Mouse (Mus musculus): ENCODE data around the gene Resp18.

The Resp18 gene

GRCm38 (mm10) chr1:75278228-75278627, at the start of gene Resp18:
Gene Resp18 (minus strand): TSS chr1:75278415.
- no peak for DNase-seq

- DNase-seq: no peak
Measured at GRCm38 (mm10) chr1:75327461-75327860, 49.2 kb upstream of the Resp18 start.

- no peak for DNase-seq
Measured at GRCm38 (mm10) chr1:75319166-75319565, 41.0 kb upstream of the Resp18 start.

GRCm38 (mm10) chr1:75318736-75319135, 40.5 kb upstream of the Resp18 start:
- no peak for DNase-seq

GRCm38 (mm10) chr1:75318301-75318700, 40.1 kb upstream of the Resp18 start:
- DNase-seq: no peak

- peak; percentile 100 for DNase-seq
Measured at GRCm38 (mm10) chr1:75317241-75318201, 39.3 kb upstream of the Resp18 start, which contains the start of gene Dnpep. Gene Dnpep (minus strand): TSS chr1:75317990.

GRCm38 (mm10) chr1:75316861-75317240, 38.6 kb upstream of the Resp18 start:
- DNase-seq: peak; percentile 93 to 95

- no peak for DNase-seq
Measured at GRCm38 (mm10) chr1:75315456-75316365, 37.5 kb upstream of the Resp18 start.

GRCm38 (mm10) chr1:75315011-75315410, 36.8 kb upstream of the Resp18 start:
- no peak for DNase-seq

GRCm38 (mm10) chr1:75311694-75312093, 33.5 kb upstream of the Resp18 start:
- no peak for DNase-seq

- no peak for DNase-seq
Measured at GRCm38 (mm10) chr1:75304662-75305061, 26.4 kb upstream of the Resp18 start.

- DNase-seq: no peak
Measured at GRCm38 (mm10) chr1:75294294-75294693, 16.1 kb upstream of the Resp18 start.

- DNase-seq: no peak
Measured at GRCm38 (mm10) chr1:75293331-75293701, 15.1 kb upstream of the Resp18 start.

GRCm38 (mm10) chr1:75292476-75293330, 14.5 kb upstream of the Resp18 start:
- DNase-seq: no peak

- DNase-seq: no peak
Measured at GRCm38 (mm10) chr1:75291321-75291720, 13.1 kb upstream of the Resp18 start.

GRCm38 (mm10) chr1:75290582-75290981, 12.4 kb upstream of the Resp18 start:
- peak; percentile 14 to 51 for DNase-seq

GRCm38 (mm10) chr1:75289888-75290431, 11.7 kb upstream of the Resp18 start:
- no peak for DNase-seq

GRCm38 (mm10) chr1:75289376-75289775, 11.2 kb upstream of the Resp18 start:
- no peak for DNase-seq

- DNase-seq: no peak
Measured at GRCm38 (mm10) chr1:75284911-75285310, 6.7 kb upstream of the Resp18 start.

- no peak for DNase-seq
Measured at GRCm38 (mm10) chr1:75283017-75283416, 4.8 kb upstream of the Resp18 start.

- DNase-seq: peak; percentile 31 to 86
Measured at GRCm38 (mm10) chr1:75277195-75278188, 723 bp downstream of the Resp18 start.
